ENCODE assay signal across 28 mouse cellular contexts in genomic region chr6:28761728-28762127, GRCm38 (mm10).
A peak's percentile ranks its signal among the peaks of the same experiment; 100 is the strongest.
DNase-seq lines count a peak whose midpoint lies in the region; ATAC-seq lines count a peak whose summit lies in the region.
"Had no signal": no experiment of that assay in that cellular context is flagged by ENCODE, and none has a peak within 500 bp of the region (broad histone marks: within the 10 kb centered on the region; RNA-seq: fewer than 3 reads in every experiment).

No protein-coding gene starts in this region.

- no peaks in the 10 kb centered on the region for H3K36me3 ChIP-seq in hindbrain, embryonic 11.5 days (ENCODE audit: control insufficient read depth, insufficient read depth, low read length)
- no peaks in the 10 kb centered on the region for H3K36me3 ChIP-seq in hindbrain, embryonic 10.5 days
- H3K36me3 ChIP-seq in neural tube, embryonic 12.5 days: no peaks in the 10 kb centered on the region
- H3K36me3 ChIP-seq in hindbrain, embryonic 16.5 days (ENCODE audit: control insufficient read depth, insufficient read depth, low read length): no peaks in the 10 kb centered on the region
- H3K36me3 ChIP-seq in heart, embryonic 12.5 days: no peaks in the 10 kb centered on the region
- H3K36me3 ChIP-seq: embryonic facial prominence, embryonic 10.5 days; embryonic facial prominence, embryonic 15.5 days; heart, embryonic 15.5 days; hindbrain, embryonic 13.5 days; kidney, embryonic 15.5 days; liver, embryonic 12.5 days had no signal

- no peak overlapping the region for H3K27ac ChIP-seq in hindbrain, embryonic 11.5 days (ENCODE audit: low read depth, low read length)
- no peak overlapping the region for H3K27ac ChIP-seq in hindbrain, embryonic 10.5 days
- H3K27ac ChIP-seq in neural tube, embryonic 12.5 days: no peak overlapping the region
- no peak overlapping the region for H3K27ac ChIP-seq in hindbrain, embryonic 16.5 days (ENCODE audit: low read depth, low read length)
- no peak overlapping the region for H3K27ac ChIP-seq in heart, embryonic 12.5 days (ENCODE audit: poor library complexity, severe bottlenecking)
- H3K27ac ChIP-seq: embryonic facial prominence, embryonic 10.5 days; embryonic facial prominence, embryonic 15.5 days; heart, embryonic 15.5 days; kidney, embryonic 15.5 days; liver, embryonic 12.5 days had no signal

- H3K4me3 ChIP-seq in hindbrain, embryonic 11.5 days (ENCODE audit: low read depth, low read length): no peak overlapping the region
- H3K4me3 ChIP-seq in hindbrain, embryonic 10.5 days: no peak overlapping the region
- no peak overlapping the region for H3K4me3 ChIP-seq in neural tube, embryonic 12.5 days
- no peak overlapping the region for H3K4me3 ChIP-seq in hindbrain, embryonic 16.5 days (ENCODE audit: low read length)
- no peak overlapping the region for H3K4me3 ChIP-seq in heart, embryonic 12.5 days
- H3K4me3 ChIP-seq: embryonic facial prominence, embryonic 10.5 days; embryonic facial prominence, embryonic 15.5 days; heart, embryonic 15.5 days; hindbrain, embryonic 13.5 days; kidney, embryonic 15.5 days; liver, embryonic 12.5 days; megakaryocyte, embryonic 14.5 days had no signal

- 34% methylated on average over 3 of the region's 3 CpGs for WGBS in hindbrain, embryonic 11.5 days
- 39% methylated on average over 3 of the region's 3 CpGs for WGBS in hindbrain, embryonic 10.5 days
- 18% methylated on average over 3 of the region's 3 CpGs for WGBS in neural tube, embryonic 12.5 days
- 36% methylated on average over 3 of the region's 3 CpGs for WGBS in hindbrain, embryonic 16.5 days
- 66% methylated on average over 3 of the region's 3 CpGs for WGBS in heart, embryonic 12.5 days

- no peak overlapping the region for H3K9ac ChIP-seq in hindbrain, embryonic 11.5 days (ENCODE audit: low read depth, low read length)
- H3K9ac ChIP-seq in neural tube, embryonic 12.5 days: no peak overlapping the region
- H3K9ac ChIP-seq in hindbrain, embryonic 16.5 days (ENCODE audit: low read depth, low read length): no peak overlapping the region
- H3K9ac ChIP-seq in heart, embryonic 12.5 days: no peak overlapping the region
- H3K9ac ChIP-seq: embryonic facial prominence, embryonic 15.5 days; heart, embryonic 15.5 days; hindbrain, embryonic 13.5 days; kidney, embryonic 15.5 days; liver, embryonic 12.5 days; liver, postnatal 0 days had no signal

- H3K9me3 ChIP-seq in hindbrain, embryonic 11.5 days (ENCODE audit: control insufficient read depth, low read length): no peaks in the 10 kb centered on the region
- no peaks in the 10 kb centered on the region for H3K9me3 ChIP-seq in hindbrain, embryonic 10.5 days
- no peaks in the 10 kb centered on the region for H3K9me3 ChIP-seq in neural tube, embryonic 12.5 days
- H3K9me3 ChIP-seq in hindbrain, embryonic 16.5 days (ENCODE audit: control insufficient read depth, low read length): no peaks in the 10 kb centered on the region
- no peaks in the 10 kb centered on the region for H3K9me3 ChIP-seq in heart, embryonic 12.5 days (replicated peaks)
- H3K9me3 ChIP-seq: embryonic facial prominence, embryonic 10.5 days; embryonic facial prominence, embryonic 15.5 days; heart, embryonic 15.5 days; hindbrain, embryonic 13.5 days; kidney, embryonic 15.5 days; liver, embryonic 12.5 days; megakaryocyte, embryonic 14.5 days had no signal

- peaks cover 2% of the 10 kb centered on the region; the same call in 1 of the 2 replicates for H3K4me1 ChIP-seq in hindbrain, embryonic 11.5 days (replicated peaks; ENCODE audit: control insufficient read depth, insufficient read depth, low read length)
- peaks cover 42% of the 10 kb centered on the region for H3K4me1 ChIP-seq in hindbrain, embryonic 10.5 days (replicated peaks)
- peaks cover 25% of the 10 kb centered on the region for H3K4me1 ChIP-seq in neural tube, embryonic 12.5 days
- H3K4me1 ChIP-seq in hindbrain, embryonic 16.5 days (ENCODE audit: control insufficient read depth, insufficient read depth, low read depth, low read length): peaks cover 6% of the 10 kb centered on the region
- peaks cover 29% of the 10 kb centered on the region for H3K4me1 ChIP-seq in heart, embryonic 12.5 days (replicated peaks)

- no peaks in the 10 kb centered on the region for H3K27me3 ChIP-seq in hindbrain, embryonic 11.5 days (ENCODE audit: control insufficient read depth, insufficient read depth, low read length)
- no peaks in the 10 kb centered on the region for H3K27me3 ChIP-seq in hindbrain, embryonic 10.5 days (ENCODE audit: insufficient read depth, poor library complexity, severe bottlenecking)
- no peaks in the 10 kb centered on the region for H3K27me3 ChIP-seq in neural tube, embryonic 12.5 days (replicated peaks)
- H3K27me3 ChIP-seq in hindbrain, embryonic 16.5 days (replicated peaks; ENCODE audit: control insufficient read depth, insufficient read depth, low read length): no peaks in the 10 kb centered on the region
- no peaks in the 10 kb centered on the region for H3K27me3 ChIP-seq in heart, embryonic 12.5 days (replicated peaks)
- H3K27me3 ChIP-seq: embryonic facial prominence, embryonic 15.5 days; heart, embryonic 15.5 days; hindbrain, embryonic 13.5 days; kidney, embryonic 15.5 days; liver, embryonic 12.5 days; megakaryocyte, embryonic 14.5 days had no signal

- no peak overlapping the region for H3K4me2 ChIP-seq in hindbrain, embryonic 11.5 days (replicated peaks; ENCODE audit: low read depth, low read length)
- H3K4me2 ChIP-seq in neural tube, embryonic 12.5 days (replicated peaks): no peak overlapping the region
- H3K4me2 ChIP-seq in hindbrain, embryonic 16.5 days (ENCODE audit: low read length): no peak overlapping the region
- no peak overlapping the region for H3K4me2 ChIP-seq in heart, embryonic 12.5 days
- H3K4me2 ChIP-seq: embryonic facial prominence, embryonic 15.5 days; heart, embryonic 15.5 days; hindbrain, embryonic 13.5 days; kidney, embryonic 15.5 days; liver, embryonic 12.5 days had no signal

- no peak for DNase-seq in hindbrain, embryonic 11.5 days (ENCODE audit: low spot score)
- DNase-seq in hindbrain, embryonic 10.5 days (ENCODE audit: low spot score): no peak
- DNase-seq in R1 (ENCODE audit: low read depth, low spot score): peak; percentile 48
- peak; percentile 64 for DNase-seq in embryo, embryonic 11 days
- no peak for DNase-seq in gastrocnemius, postnatal 10 days
- DNase-seq: adrenal gland, adult 8-10 months; B cell, adult 2 months; cerebellum, adult 8-10 months; cerebellum, postnatal 25 days; kidney, adult 18-20 months; kidney, postnatal 36 days; left cerebral cortex, postnatal 4 days; liver, postnatal 0 days; lung, postnatal 4 days; right cerebral cortex, adult 18-20 months; spleen, adult 18-20 months; thymus, postnatal 14 days had no signal

- 0 out of 2 replicates have a peak, but pooled peaks have one; percentile 26 for ATAC-seq in hindbrain, embryonic 11.5 days (ENCODE audit: low FRiP score)
- ATAC-seq in neural tube, embryonic 12.5 days (ENCODE audit: low FRiP score, low read depth): peak; percentile 70
- ATAC-seq in hindbrain, embryonic 16.5 days: no peak
- ATAC-seq in heart, embryonic 12.5 days (ENCODE audit: insufficient number of reproducible peaks, low FRiP score): no peak
- ATAC-seq: liver, embryonic 12.5 days; liver, postnatal 0 days; midbrain, embryonic 16.5 days had no signal

Comparison
In these comparisons a context has a peak if more than half of its experiments do, and no peak if none do; other contexts are left out.
1. ATAC-seq: peak in hindbrain, embryonic 11.5 days (single experiment) and neural tube, embryonic 12.5 days (single experiment); none in hindbrain, embryonic 16.5 days (single experiment) and heart, embryonic 12.5 days (single experiment).
2. DNase-seq: peak in R1 (single experiment) and embryo, embryonic 11 days (single experiment); none in hindbrain, embryonic 11.5 days (single experiment), hindbrain, embryonic 10.5 days (single experiment) and gastrocnemius, postnatal 10 days (single experiment).